Mouse (Mus musculus) bone marrow macrophage, adult 2 months (primary cell): ENCODE measurements around the gene Tmem102.

ENCODE experiments used
- CTCF ChIP-seq: IDR thresholded peaks from 2 replicates; pipeline ENCODE4 v1.5.1; 2012; ENCODE audit warnings: low read depth, mild to moderate bottlenecking, low read length, moderate library complexity
- POLR2A ChIP-seq: IDR thresholded peaks from 2 replicates; pipeline ENCODE4 v1.6.1; 2012; ENCODE audit warnings: mild to moderate bottlenecking, low read depth, low read length, borderline replicate concordance

- TF ChIP-seq POLR2A (no peak), CTCF (no peak)
Measured at GRCm38 (mm10) chr11:69777504-69778257, 27.7 kb downstream of the Tmem102 start.
